Mouse (Mus musculus) stomach, postnatal 0 days (tissue): ENCODE results near the gene Mospd2. TPM values are rescaled to one million over a fixed set of nuclear protein-coding genes. Genes with fewer than 3 reads are reported as not detected.

Experiments
- ATAC-seq: fragments of 200-750 bp; cut with Nextera tagmentation; 2 replicates; pipeline ENCODE4 v1.8.0; 2017; ENCODE audit not compliant: low FRiP score, low TSS enrichment
- DNase-seq: peaks from one replicate; pipeline ENCODE4 v3.0.0-alpha.2; 2016; ENCODE audit warnings: low spot score
- H3K27ac ChIP-seq: fragments of 300-500 bp; sonication (generic); replicated peaks from 2 replicates; pipeline ENCODE4 v1.5.1; 2014; ENCODE audit warnings: mild to moderate bottlenecking, control low read depth
- H3K27me3 ChIP-seq: fragments of 300-500 bp; sonication (generic); 2 replicates; pipeline ENCODE4 v1.6.1; 2014; ENCODE audit warnings: low read length; ENCODE audit not compliant: control insufficient read depth, insufficient read depth
- H3K36me3 ChIP-seq: fragments of 300-500 bp; sonication (generic); 2 replicates; pipeline ENCODE4 v1.6.1; 2014; ENCODE audit warnings: low read length, mixed read lengths; ENCODE audit not compliant: control insufficient read depth, insufficient read depth
- H3K4me1 ChIP-seq: fragments of 300-500 bp; sonication (generic); replicated peaks from 2 replicates; pipeline ENCODE4 v1.6.1; 2014; ENCODE audit warnings: antibody characterized with exemption; ENCODE audit not compliant: control insufficient read depth, insufficient read depth
- H3K4me2 ChIP-seq: fragments of 300-500 bp; sonication (generic); replicated peaks from 2 replicates; pipeline ENCODE4 v1.6.1; 2014; ENCODE audit warnings: low read depth, mild to moderate bottlenecking, control low read depth, moderate library complexity
- H3K4me3 ChIP-seq: fragments of 300-500 bp; sonication (generic); 2 replicates; pipeline ENCODE4 v1.5.1; 2014; ENCODE audit warnings: low read depth, low read length, control low read depth
- H3K9ac ChIP-seq: fragments of 300-500 bp; sonication (generic); 2 replicates; pipeline ENCODE4 v1.6.1; 2014; ENCODE audit warnings: mild to moderate bottlenecking, low read length, control low read depth, mixed read lengths
- H3K9me3 ChIP-seq: fragments of 300-500 bp; sonication (generic); 2 replicates; pipeline ENCODE4 v1.6.1; 2016; ENCODE audit warnings: low read length; ENCODE audit not compliant: control insufficient read depth
- CTCF ChIP-seq: IDR thresholded peaks from 2 replicates; pipeline ENCODE4 v1.5.1; 2016; ENCODE audit warnings: antibody characterized with exemption, low read depth, mild to moderate bottlenecking, moderate library complexity
- EP300 ChIP-seq: optimal IDR thresholded peaks from 2 replicates; pipeline ENCODE3; 2016; ENCODE audit warnings: antibody characterized with exemption
- WGBS: fragments of 180-500 bp; shearing (Covaris S2); extraction: QIAGEN DNeasy Blood & Tissue Kit; methylation state at CpG from one replicate; pipeline ENCODE4 v1.1.7; 2014; 5-methylcytosine and 5-hydroxymethylcytosine counted together
- polyA plus RNA-seq: library from polyadenylated mRNA; unstranded; fragments of >200 nt; fragmentation: Nextera tagmentation; extraction: Ambion mirVana; gene quantifications from 2 replicates; pipeline ENCODE4 v1.2.1, GENCODE M21; 2015

The Mospd2 gene
- 18.4 and 19.4 TPM in 2 replicates for polyA plus RNA-seq

GRCm38 (mm10) chrX:164980193-164980775, at the start of gene Mospd2, which contains the start of gene Fancb:
Gene Mospd2 (minus strand): TSS chrX:164980375.
Gene Fancb (plus strand): TSS chrX:164980592.
- peak within 1 kb of the TSS; percentile 67 for H3K27ac ChIP-seq
- no peaks in the 10 kb centered on the region for H3K27me3 ChIP-seq
- peak; percentile 33; the same call in 1 of the 2 replicates for TF ChIP-seq CTCF
- TF ChIP-seq EP300, result no peak
- no peaks in the 10 kb centered on the region for H3K36me3 ChIP-seq
- H3K4me2 ChIP-seq, result peak within 1 kb of the TSS; percentile 53
- peak within 1 kb of the TSS; percentile 59 for H3K9ac ChIP-seq
- H3K4me1 ChIP-seq, result no peaks in the 10 kb centered on the region
- DNase-seq (peak; percentile 90), ATAC-seq (peak; percentile 100)
- no peaks in the 10 kb centered on the region for H3K9me3 ChIP-seq
- peak within 1 kb of the TSS; percentile 52 for H3K4me3 ChIP-seq
- 14% methylated on average over 26 of the region's 26 CpGs for WGBS

- Histone ChIP-seq H3K9ac (no peak within 1 kb of the TSS), H3K4me1 (no peaks in the 10 kb centered on the region), H3K4me3 (no peak within 1 kb of the TSS), H3K36me3 (no peaks in the 10 kb centered on the region), H3K27me3 (no peaks in the 10 kb centered on the region), H3K9me3 (no peaks in the 10 kb centered on the region), H3K4me2 (no peak within 1 kb of the TSS), H3K27ac (no peak within 1 kb of the TSS)
- TF ChIP-seq CTCF, result no peak
- TF ChIP-seq EP300, result no peak
- peak; percentile 60; the same call in 1 of the 2 replicates for ATAC-seq
- DNase-seq, result no peak
These were observed 24.7 kb upstream of the Mospd2 start, which contains the start of gene Gm17604 for GRCm38 (mm10) chrX:165004779-165005324. Gene Gm17604 (minus strand): TSS chrX:165004829.

GRCm38 (mm10) chrX:165003141-165003540, 23.0 kb upstream of the Mospd2 start:
- Histone ChIP-seq H3K27me3 (no peaks in the 10 kb centered on the region), H3K27ac (no peak overlapping the region), H3K4me2 (no peak overlapping the region), H3K4me1 (no peaks in the 10 kb centered on the region), H3K4me3 (no peak overlapping the region), H3K9ac (no peak overlapping the region), H3K36me3 (no peaks in the 10 kb centered on the region), H3K9me3 (no peaks in the 10 kb centered on the region)
- 32% methylated on average over 4 of the region's 4 CpGs for WGBS
- 0 out of 2 replicates have a peak, but pooled peaks have one; percentile 40 for ATAC-seq
- TF ChIP-seq CTCF, result no peak
- no peak for TF ChIP-seq EP300
- DNase-seq, result no peak

- Histone ChIP-seq H3K9ac (no peak overlapping the region), H3K4me2 (peak overlapping the region; percentile 53), H3K27ac (no peak overlapping the region), H3K27me3 (no peaks in the 10 kb centered on the region), H3K4me3 (no peak overlapping the region), H3K4me1 (no peaks in the 10 kb centered on the region), H3K9me3 (no peaks in the 10 kb centered on the region), H3K36me3 (no peaks in the 10 kb centered on the region)
- DNase-seq (no peak), ATAC-seq (no peak)
- no peak for TF ChIP-seq CTCF
- TF ChIP-seq EP300, result no peak
- WGBS, result 85% methylated on average over 2 of the region's 2 CpGs
These were observed 1.3 kb downstream of the Mospd2 start for GRCm38 (mm10) chrX:164978866-164979265.

GRCm38 (mm10) chrX:164971206-164971605, 9.0 kb downstream of the Mospd2 start:
- H3K9me3 ChIP-seq, result no peaks in the 10 kb centered on the region
- WGBS, result 51% methylated on average over 3 of the region's 3 CpGs
- H3K4me3 ChIP-seq, result no peak overlapping the region
- H3K27ac ChIP-seq, result peak overlapping the region; percentile 61
- no peak for TF ChIP-seq CTCF
- no peak for TF ChIP-seq EP300
- DNase-seq (peak; percentile 30), ATAC-seq (peak; percentile 78)
- H3K4me2 ChIP-seq, result no peak overlapping the region
- no peaks in the 10 kb centered on the region for H3K36me3 ChIP-seq
- H3K4me1 ChIP-seq, result no peaks in the 10 kb centered on the region
- H3K9ac ChIP-seq, result no peak overlapping the region
- no peaks in the 10 kb centered on the region for H3K27me3 ChIP-seq

- TF ChIP-seq EP300 (no peak), CTCF (no peak)
These were observed 14.3 kb downstream of the Mospd2 start for GRCm38 (mm10) chrX:164965750-164966448.

More at GRCm38 (mm10) chrX:164965750-164966448, 14.3 kb downstream of the Mospd2 start:
- H3K27me3 ChIP-seq, result no peaks in the 10 kb centered on the region
- no peak overlapping the region for H3K4me2 ChIP-seq
- no peaks in the 10 kb centered on the region for H3K9me3 ChIP-seq
- WGBS, result 81% methylated on average over 3 of the region's 3 CpGs
- no peak overlapping the region for H3K9ac ChIP-seq
- H3K4me1 ChIP-seq, result no peaks in the 10 kb centered on the region
- ATAC-seq (no peak), DNase-seq (no peak)
- no peak overlapping the region for H3K27ac ChIP-seq
- no peaks in the 10 kb centered on the region for H3K36me3 ChIP-seq
- no peak overlapping the region for H3K4me3 ChIP-seq
